Mouse (Mus musculus): ENCODE data around the gene Gm28635. TPM values are rescaled to one million over a fixed set of nuclear protein-coding genes. Genes with fewer than 3 reads are reported as not detected.

Gene Gm28635
- total and polyA plus RNA-seq, 3 experiments: not detected

GRCm38 (mm10) chr2:84711898-84712297 lies 34.1 kb upstream of the Gm28635 start:
- in situ Hi-C loops (cut with MboI; ENCODE audit: low pct_ligation_motif_present, low pct_unique_long_range_greater_than_20kb, low sequenced_read_pairs): no loop called here

GRCm38 (mm10) chr2:84707523-84707922 lies 29.7 kb upstream of the Gm28635 start:
- H3K4me1 ChIP-seq (ENCODE audit: control insufficient read depth in 1 of 2, insufficient read depth in 2 of 2): peaks cover 0 to 36% of the 10 kb centered on the region in 2 experiments; a peak in 3 of 4 replicates
- dilution Hi-C loops (cut with MboI; ENCODE audit: extremely low pct_ligation_motif_present, extremely low pct_unique_long_range_greater_than_20kb, low sequenced_read_pairs) (no loop called here), in situ Hi-C loops (cut with MboI; ENCODE audit: low pct_ligation_motif_present, low pct_unique_long_range_greater_than_20kb, low sequenced_read_pairs) (no loop called here)
- no peak for TF ChIP-seq KAT2A (IDR thresholded peaks at IDR 0.05; ENCODE audit: insufficient replicate concordance, low read length)
- H3K27me3 ChIP-seq (replicated peaks): no peaks in the 10 kb centered on the region
- no peak overlapping the region for H3K4me3 ChIP-seq (replicated peaks in 1 of 3; ENCODE audit: low read depth in 2 of 3, low read length in 2 of 3, poor library complexity in 1 of 3)
- no peak for DNase-seq (ENCODE audit: extremely low read depth)
- H3K27ac ChIP-seq (ENCODE audit: insufficient read depth, low read depth): no peak overlapping the region
- no peak overlapping the region for H3K9ac ChIP-seq (ENCODE audit: insufficient read depth, low read depth)
- H3K4me2 ChIP-seq (ENCODE audit: insufficient read depth, low read depth, poor library complexity, severe bottlenecking): no peak overlapping the region
- H3K79me2 ChIP-seq (replicated peaks; ENCODE audit: control insufficient read depth, extremely low read depth, insufficient read depth, poor library complexity, severe bottlenecking): peaks cover 40% of the 10 kb centered on the region
- H3K9me3 ChIP-seq (replicated peaks; ENCODE audit: low read length): no peaks in the 10 kb centered on the region
- H3K36me3 ChIP-seq (replicated peaks in 1 of 2; ENCODE audit: control insufficient read depth in 1 of 2, insufficient read depth in 1 of 2, low read length in 1 of 2): peaks cover 33 to 79% of the 10 kb centered on the region in 2 experiments

More at GRCm38 (mm10) chr2:84711898-84712297, 34.1 kb upstream of the Gm28635 start:
- peaks cover 0 to 30% of the 10 kb centered on the region in 2 experiments; a peak in 2 of 4 replicates for H3K4me1 ChIP-seq (ENCODE audit: control insufficient read depth in 1 of 2, insufficient read depth in 2 of 2)
- peaks cover 53% of the 10 kb centered on the region for H3K79me2 ChIP-seq (replicated peaks; ENCODE audit: control insufficient read depth, extremely low read depth, insufficient read depth, poor library complexity, severe bottlenecking)
- TF ChIP-seq ELF1 (IDR thresholded peaks at IDR 0.05; ENCODE audit: low read depth, low read length): no peak
- TF ChIP-seq PAX5 (IDR thresholded peaks at IDR 0.05; ENCODE audit: low read length): no peak
- TF ChIP-seq ZNF384 (IDR thresholded peaks at IDR 0.05; ENCODE audit: low read depth, low read length): peak; percentile 79
- no peak for TF ChIP-seq POLR2A (IDR thresholded peaks at IDR 0.05; ENCODE audit: low read depth, low read length)
- TF ChIP-seq USF2 (conservative IDR thresholded peaks at IDR 0.05; ENCODE audit: low read depth, low read length): no peak
- no peak for DNase-seq (ENCODE audit: extremely low read depth)
- dilution Hi-C loops (cut with MboI; ENCODE audit: extremely low pct_ligation_motif_present, extremely low pct_unique_long_range_greater_than_20kb, low sequenced_read_pairs): no loop called here
- no peak overlapping the region for H3K4me3 ChIP-seq (replicated peaks in 1 of 3; ENCODE audit: low read depth in 2 of 3, low read length in 2 of 3, poor library complexity in 1 of 3)
- H3K27ac ChIP-seq (ENCODE audit: insufficient read depth, low read depth): no peak overlapping the region
- no peaks in the 10 kb centered on the region for H3K9me3 ChIP-seq (replicated peaks; ENCODE audit: low read length)
- H3K27me3 ChIP-seq (replicated peaks): no peaks in the 10 kb centered on the region
- H3K4me2 ChIP-seq (ENCODE audit: insufficient read depth, low read depth, poor library complexity, severe bottlenecking): no peak overlapping the region
- peaks cover 27 to 46% of the 10 kb centered on the region in 2 experiments for H3K36me3 ChIP-seq (replicated peaks in 1 of 2; ENCODE audit: control insufficient read depth in 1 of 2, insufficient read depth in 1 of 2, low read length in 1 of 2)
- 0 out of 2 replicates have a peak overlapping the region, but pooled peaks have one; percentile 25 for H3K9ac ChIP-seq (ENCODE audit: insufficient read depth, low read depth)

- H3K9ac ChIP-seq (ENCODE audit: insufficient read depth, low read depth): no peak overlapping the region
- H3K4me3 ChIP-seq (replicated peaks in 1 of 3; ENCODE audit: low read depth in 2 of 3, low read length in 2 of 3, poor library complexity in 1 of 3): no peak overlapping the region
- TF ChIP-seq IRF4 (IDR thresholded peaks at IDR 0.05; ENCODE audit: low read depth, low read length) (no peak; the same call in 1 of the 2 replicates), NRF1 (IDR thresholded peaks at IDR 0.05; ENCODE audit: low read depth, low read length) (no peak), ELF1 (IDR thresholded peaks at IDR 0.05; ENCODE audit: low read depth, low read length) (no peak), BHLHE40 (IDR thresholded peaks at IDR 0.05; ENCODE audit: low read depth, low read length) (no peak), RAD21 (IDR thresholded peaks at IDR 0.05; ENCODE audit: low read depth, low read length) (no peak), CHD2 (IDR thresholded peaks at IDR 0.05; ENCODE audit: low read length) (no peak), GABPA (IDR thresholded peaks at IDR 0.05; ENCODE audit: insufficient replicate concordance, low read depth, low read length) (no peak), ZKSCAN1 (IDR thresholded peaks at IDR 0.05; ENCODE audit: borderline replicate concordance, low read depth, low read length) (no peak), UBTF (IDR thresholded peaks at IDR 0.05; ENCODE audit: low read depth, low read length) (no peak), TBP (conservative IDR thresholded peaks at IDR 0.05; ENCODE audit: low read depth, low read length) (no peak), ZMIZ1 (IDR thresholded peaks at IDR 0.05; ENCODE audit: low read depth, low read length) (no peak), RCOR1 (conservative IDR thresholded peaks at IDR 0.05; ENCODE audit: low read depth, low read length) (no peak), HCFC1 (IDR thresholded peaks at IDR 0.05; ENCODE audit: low read depth, low read length) (no peak)
- DNase-seq (ENCODE audit: extremely low read depth): no peak
- H3K27me3 ChIP-seq (replicated peaks): no peaks in the 10 kb centered on the region
- H3K79me2 ChIP-seq (replicated peaks; ENCODE audit: control insufficient read depth, extremely low read depth, insufficient read depth, poor library complexity, severe bottlenecking): peaks cover 33% of the 10 kb centered on the region
- no peak overlapping the region for H3K4me2 ChIP-seq (ENCODE audit: insufficient read depth, low read depth, poor library complexity, severe bottlenecking)
- H3K9me3 ChIP-seq (replicated peaks; ENCODE audit: low read length): no peaks in the 10 kb centered on the region
- in situ Hi-C loops (cut with MboI; ENCODE audit: low pct_ligation_motif_present, low pct_unique_long_range_greater_than_20kb, low sequenced_read_pairs) (no loop called here), dilution Hi-C loops (cut with MboI; ENCODE audit: extremely low pct_ligation_motif_present, extremely low pct_unique_long_range_greater_than_20kb, low sequenced_read_pairs) (no loop called here)
- peaks cover 33 to 81% of the 10 kb centered on the region in 2 experiments for H3K36me3 ChIP-seq (replicated peaks in 1 of 2; ENCODE audit: control insufficient read depth in 1 of 2, insufficient read depth in 1 of 2, low read length in 1 of 2)
- H3K27ac ChIP-seq (ENCODE audit: insufficient read depth, low read depth): no peak overlapping the region
- H3K4me1 ChIP-seq (ENCODE audit: control insufficient read depth in 1 of 2, insufficient read depth in 2 of 2): peaks cover 0 to 30% of the 10 kb centered on the region in 2 experiments; a peak in 3 of 4 replicates
Observed at GRCm38 (mm10) chr2:84705295-84705694, 27.5 kb upstream of the Gm28635 start.

Data from CH12.LX (cell line).